In genomic region chr1:63176259-63176603, GRCm38 (mm10) we compare ENCODE assay signal across 7 mouse cellular contexts. TPM values are rescaled to one million over a fixed set of nuclear protein-coding genes. Genes with fewer than 3 reads are reported as not detected.
DNase-seq lines count a peak whose midpoint lies in the region; ATAC-seq and TF ChIP-seq lines count a peak whose summit lies in the region.

No protein-coding gene starts in this region.

- peaks cover 9% of the 10 kb centered on the region; the same call in 1 of the 2 replicates for H3K4me1 ChIP-seq in lung, postnatal 0 days (ENCODE audit: insufficient read depth, low read depth, low read length)
- peaks cover 29% of the 10 kb centered on the region for H3K4me1 ChIP-seq in forebrain, embryonic 10.5 days
- H3K4me1 ChIP-seq in liver, embryonic 11.5 days (replicated peaks; ENCODE audit: control insufficient read depth, insufficient read depth, low read length): peaks cover 14% of the 10 kb centered on the region; the same call in 1 of the 2 replicates
- peaks cover 21% of the 10 kb centered on the region for H3K4me1 ChIP-seq in stomach, embryonic 16.5 days (ENCODE audit: control insufficient read depth, insufficient read depth, low read length)

- DNase-seq in lung, postnatal 0 days (ENCODE audit: low spot score): peak; percentile 31
- DNase-seq in lung, postnatal 25 days (ENCODE audit: low spot score): no peak
- DNase-seq in forebrain, embryonic 10.5 days (ENCODE audit: extremely low spot score, low spot score): no peak
- no peak for DNase-seq in liver, embryonic 11.5 days (ENCODE audit: low spot score)
- DNase-seq in layer of hippocampus, adult 11-12 months (ENCODE audit: low spot score): no peak
- no peak for DNase-seq in urinary bladder, postnatal 10 days (ENCODE audit: low spot score)

- peak overlapping the region; percentile 93 for H3K27ac ChIP-seq in lung, postnatal 0 days (ENCODE audit: low read length)
- H3K27ac ChIP-seq in forebrain, embryonic 10.5 days: peak overlapping the region; percentile 95
- H3K27ac ChIP-seq in liver, embryonic 11.5 days (ENCODE audit: low read depth, low read length): peak overlapping the region; percentile 80
- peak overlapping the region; percentile 93 for H3K27ac ChIP-seq in stomach, embryonic 16.5 days (ENCODE audit: low read length)

- no peaks in the 10 kb centered on the region for H3K36me3 ChIP-seq in lung, postnatal 0 days (ENCODE audit: insufficient read depth, low read length)
- H3K36me3 ChIP-seq in forebrain, embryonic 10.5 days (replicated peaks): peaks cover 51% of the 10 kb centered on the region
- H3K36me3 ChIP-seq in liver, embryonic 11.5 days (ENCODE audit: control insufficient read depth, insufficient read depth, low read length): peaks cover 24% of the 10 kb centered on the region
- peaks cover 16% of the 10 kb centered on the region; the same call in 1 of the 2 replicates for H3K36me3 ChIP-seq in stomach, embryonic 16.5 days (ENCODE audit: control insufficient read depth, insufficient read depth, low read length)

- ATAC-seq in lung, postnatal 0 days: peak; percentile 34
- ATAC-seq in liver, embryonic 11.5 days (replicated peaks; ENCODE audit: low FRiP score): peak; percentile 16
- ATAC-seq in stomach, embryonic 16.5 days (ENCODE audit: insufficient read depth, low FRiP score): peak; percentile 19

- peak overlapping the region; percentile 81 for H3K4me2 ChIP-seq in lung, postnatal 0 days (replicated peaks; ENCODE audit: low read depth, low read length)
- H3K4me2 ChIP-seq in liver, embryonic 11.5 days: peak overlapping the region; percentile 72
- peak overlapping the region; percentile 92 for H3K4me2 ChIP-seq in stomach, embryonic 16.5 days (ENCODE audit: low read depth, low read length)

- H3K4me3 ChIP-seq in lung, postnatal 0 days (ENCODE audit: low read depth, low read length): peak overlapping the region; percentile 87
- peak overlapping the region; percentile 95 for H3K4me3 ChIP-seq in forebrain, embryonic 10.5 days
- H3K4me3 ChIP-seq in liver, embryonic 11.5 days (ENCODE audit: low read depth, low read length): peak overlapping the region; percentile 92
- peak overlapping the region; percentile 92 for H3K4me3 ChIP-seq in stomach, embryonic 16.5 days (replicated peaks; ENCODE audit: low read length)

- under 1% methylated on average over 14 of the region's 14 CpGs for WGBS in lung, postnatal 0 days
- WGBS in forebrain, embryonic 10.5 days: under 1% methylated on average over 14 of the region's 14 CpGs
- WGBS in liver, embryonic 11.5 days: 0% methylated on average over 14 of the region's 14 CpGs
- WGBS in stomach, embryonic 16.5 days: 0% methylated on average over 14 of the region's 14 CpGs

- TF ChIP-seq CTCF in lung, postnatal 0 days (IDR thresholded peaks at IDR 0.05): no peak

- TF ChIP-seq EP300 in lung, postnatal 0 days (IDR thresholded peaks at IDR 0.05): no peak

- H3K27me3 ChIP-seq in lung, postnatal 0 days (replicated peaks; ENCODE audit: insufficient read depth, low read length): no peaks in the 10 kb centered on the region
- no peaks in the 10 kb centered on the region for H3K27me3 ChIP-seq in forebrain, embryonic 10.5 days (ENCODE audit: poor library complexity, severe bottlenecking)
- H3K27me3 ChIP-seq in liver, embryonic 11.5 days (replicated peaks; ENCODE audit: control insufficient read depth, insufficient read depth, low read length): no peaks in the 10 kb centered on the region
- no peaks in the 10 kb centered on the region for H3K27me3 ChIP-seq in stomach, embryonic 16.5 days (ENCODE audit: control insufficient read depth, insufficient read depth, low read length)

- no peaks in the 10 kb centered on the region for H3K9me3 ChIP-seq in lung, postnatal 0 days (ENCODE audit: low read length)
- H3K9me3 ChIP-seq in forebrain, embryonic 10.5 days: no peaks in the 10 kb centered on the region
- H3K9me3 ChIP-seq in liver, embryonic 11.5 days (ENCODE audit: control insufficient read depth, low read length): no peaks in the 10 kb centered on the region
- no peaks in the 10 kb centered on the region for H3K9me3 ChIP-seq in stomach, embryonic 16.5 days (replicated peaks; ENCODE audit: control insufficient read depth, low read length)

- peak overlapping the region; percentile 92 for H3K9ac ChIP-seq in lung, postnatal 0 days (replicated peaks; ENCODE audit: low read depth)
- H3K9ac ChIP-seq in liver, embryonic 11.5 days (ENCODE audit: low read depth, low read length): peak overlapping the region; percentile 96
- H3K9ac ChIP-seq in stomach, embryonic 16.5 days (ENCODE audit: low read length): peak overlapping the region; percentile 93

RNA-seq across cellular contexts. Expression of gene Eef1b2, which starts 0.4 kb away (rescaled TPM):
- 274 and 315 TPM in 2 replicates for polyA plus RNA-seq in lung, postnatal 0 days (2015; fragmentation: Nextera tagmentation; extraction: Ambion mirVana)
- polyA plus RNA-seq in forebrain, embryonic 10.5 days (2016; fragmentation: Nextera tagmentation; extraction: Ambion mirVana): 642 and 649 TPM in 2 replicates
- 694 and 775 TPM in 2 replicates for polyA plus RNA-seq in liver, embryonic 11.5 days (2014; fragmentation: Nextera tagmentation; extraction: Ambion mirVana)
- polyA plus RNA-seq in stomach, embryonic 16.5 days (2015; fragmentation: Nextera tagmentation; extraction: Ambion mirVana): 464 and 508 TPM in 2 replicates

RNA-seq across cellular contexts. Expression of gene Ndufs1, which starts 0.4 kb away (rescaled TPM):
- polyA plus RNA-seq in lung, postnatal 0 days (2015; fragmentation: Nextera tagmentation; extraction: Ambion mirVana): 63.0 and 64.3 TPM in 2 replicates
- 147 and 151 TPM in 2 replicates for polyA plus RNA-seq in forebrain, embryonic 10.5 days (2016; fragmentation: Nextera tagmentation; extraction: Ambion mirVana)
- polyA plus RNA-seq in liver, embryonic 11.5 days (2014; fragmentation: Nextera tagmentation; extraction: Ambion mirVana): 184 and 197 TPM in 2 replicates
- polyA plus RNA-seq in stomach, embryonic 16.5 days (2015; fragmentation: Nextera tagmentation; extraction: Ambion mirVana): 132 and 137 TPM in 2 replicates

RNA-seq across cellular contexts. Expression of gene Gpr1, which starts 38.1 kb away (rescaled TPM):
- 0.10 TPM in 1 of 2 replicates, not detected in the other for polyA plus RNA-seq in lung, postnatal 0 days (2015; fragmentation: Nextera tagmentation; extraction: Ambion mirVana)
- 0.26 and 0.33 TPM in 2 replicates for polyA plus RNA-seq in forebrain, embryonic 10.5 days (2016; fragmentation: Nextera tagmentation; extraction: Ambion mirVana)
- polyA plus RNA-seq in liver, embryonic 11.5 days (2014; fragmentation: Nextera tagmentation; extraction: Ambion mirVana): 0.09 and 0.14 TPM in 2 replicates
- polyA plus RNA-seq in stomach, embryonic 16.5 days (2015; fragmentation: Nextera tagmentation; extraction: Ambion mirVana): 0.11 and 0.26 TPM in 2 replicates
